Mouse (Mus musculus) embryonic stem cell, embryonic (primary cell): ENCODE measurements at regions not wholly inside any gene's neighbourhood (a gene's known extent, or its start where the extent isn't known, plus 50 kb on each side); places are given as distances from the start of the nearest gene placed in this dataset.

ENCODE experiments used
- CTCF ChIA-PET, 4 experiments: fragments of 300-600 bp in 2 of 4; fragments of 350-600 bp in 2 of 4; sonication (Branson Sonifier 250); formaldehyde crosslinking; loops; one replicate each; lab custom pipeline; 2022; ENCODE audit warnings: inconsistent platforms in 2 of 4; lab: Charles Lee
- POLR2A ChIA-PET, 4 experiments: fragments of 300-600 bp in 2 of 4; fragments of 350-600 bp in 2 of 4; sonication (Branson Sonifier 250); formaldehyde crosslinking; loops; one replicate each; lab custom pipeline; 2022; ENCODE audit warnings: antibody characterized with exemption in 4 of 4, inconsistent platforms in 1 of 4; lab: Charles Lee

DNA sequence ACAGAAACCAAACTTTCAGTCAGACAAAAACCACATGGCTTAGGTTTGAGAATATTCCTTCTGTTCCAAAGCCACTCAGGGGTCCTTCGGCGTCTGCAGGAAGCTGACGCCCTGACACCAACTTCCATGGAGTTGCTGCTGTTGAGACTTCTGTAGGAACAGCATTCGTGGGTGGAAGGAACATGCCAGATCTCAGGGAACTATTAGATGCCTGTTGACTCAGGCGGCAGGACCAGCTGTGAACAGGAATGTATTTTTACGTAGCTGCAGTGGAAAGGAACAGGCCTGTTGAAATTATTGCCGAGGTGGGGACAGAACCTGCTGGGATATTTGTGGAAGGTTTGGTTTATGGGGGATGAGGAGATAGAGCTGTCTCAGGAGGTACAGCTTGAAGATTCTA, 110.8 kb upstream of the Mkln1 start:
- POLR2A ChIA-PET = interaction anchor here in 1 of 4 experiments (0.6 to 1.7 kb wide), 5 partner anchors 13 to 147 kb away, joined by 3 to 7 read pairs (median 4); no protein-coding TSS in a partner anchor
- CTCF ChIA-PET = interaction anchor here in 1 of 4 experiments (0.6 kb wide), 1 partner anchor 776 kb away, joined by 3 read pairs; no protein-coding TSS in a partner anchor

DNA sequence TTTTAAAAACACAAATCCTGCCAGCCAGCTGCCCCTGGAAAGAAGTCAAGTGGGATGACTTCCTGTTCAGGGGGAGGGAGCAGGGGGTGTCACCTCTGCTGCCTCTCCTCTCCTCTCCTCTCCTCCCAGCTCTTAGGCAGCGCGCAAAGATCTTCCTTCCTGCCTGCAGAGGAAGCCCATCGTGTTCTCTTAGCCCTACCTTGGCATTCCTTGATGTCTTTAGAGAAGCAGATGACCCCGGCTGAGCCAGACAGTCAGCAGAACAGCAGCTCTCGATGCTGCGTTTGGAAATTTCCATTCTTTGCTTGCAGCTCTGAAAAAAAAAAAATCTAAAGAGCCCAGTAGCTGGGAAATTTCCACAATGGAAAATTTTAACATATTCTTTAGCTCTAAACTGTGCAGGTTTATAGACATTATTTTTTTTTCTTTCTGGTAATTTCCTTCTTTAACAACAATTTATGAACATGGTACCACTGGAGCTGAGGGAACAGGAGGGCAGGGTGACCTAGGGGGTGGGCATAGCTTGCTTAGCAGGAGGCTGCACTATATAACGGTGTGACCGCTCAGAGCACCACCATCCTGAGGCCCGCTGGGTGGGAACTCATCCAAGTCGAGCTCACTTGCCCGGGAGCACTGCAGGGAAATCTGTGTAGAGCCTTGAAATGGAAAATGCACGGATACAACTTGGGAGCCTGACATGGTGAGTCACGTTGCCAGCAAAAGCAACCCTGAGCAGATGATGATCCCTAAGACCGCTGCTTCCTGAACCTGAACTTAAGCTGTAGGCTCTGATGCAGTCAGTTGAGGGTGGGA, 109.9 kb upstream of the Mkln1 start:
- ChIA-PET CTCF (interaction anchor here in 2 of 4 experiments (0.6 to 0.7 kb wide), 3 partner anchors 30 to 775 kb away, joined by 3 read pairs; no protein-coding TSS in a partner anchor), POLR2A (interaction anchor here in 3 of 4 experiments (0.6 to 1.7 kb wide), 9 partner anchors 11 to 120 kb away, joined by 3 to 4 read pairs (median 4); no protein-coding TSS in a partner anchor)

DNA sequence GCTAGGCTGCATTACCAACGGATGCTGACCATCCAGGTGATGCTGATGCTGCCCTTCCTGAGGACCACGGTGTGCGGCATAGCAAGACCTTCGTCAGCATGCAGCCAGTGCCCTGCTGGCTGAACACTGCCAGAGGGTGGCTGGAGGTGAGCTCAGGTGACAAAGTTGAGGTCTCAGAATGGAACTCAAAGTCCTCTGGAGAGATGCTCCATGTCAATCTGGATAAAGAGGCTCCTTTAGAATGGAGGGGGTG, 109.4 kb upstream of the Mkln1 start:
- ChIA-PET CTCF (no interaction called here), POLR2A (interaction anchor here in 2 of 4 experiments (1.0 to 1.5 kb wide), 5 partner anchors 11 to 73 kb away, joined by 3 to 4 read pairs (median 3); no protein-coding TSS in a partner anchor)

DNA sequence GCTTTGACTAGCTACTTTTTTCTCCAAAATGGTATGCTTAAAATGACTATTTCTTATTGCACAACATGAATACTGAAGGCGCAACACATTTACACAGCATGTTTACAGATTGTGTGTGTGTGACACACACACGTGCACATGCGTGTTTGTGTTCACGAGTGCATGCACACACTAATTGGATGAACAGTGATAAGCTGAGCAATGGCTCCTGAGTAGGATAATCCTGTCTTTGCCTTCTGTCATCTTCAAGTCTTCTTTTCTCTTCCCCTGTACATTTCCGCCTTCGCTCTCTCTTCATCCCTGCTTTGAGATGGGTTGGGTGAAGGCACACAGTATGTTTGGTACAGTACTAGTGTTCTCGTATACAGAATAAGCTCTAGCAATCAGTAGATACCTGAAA, 106.5 kb upstream of the Mkln1 start:
- ChIA-PET POLR2A (no interaction called here), CTCF (no interaction called here)

GRCm38 (mm10) chr6:31293008-31293407, 105.5 kb upstream of the Mkln1 start:
- CTCF ChIA-PET = interaction anchor here in 2 of 4 experiments (0.6 to 0.7 kb wide), 2 partner anchors 260 to 1689 kb away, joined by 8 to 18 read pairs; no protein-coding TSS in a partner anchor

GRCm38 (mm10) chr6:31299395-31299794, 99.1 kb upstream of the Mkln1 start:
- POLR2A ChIA-PET = no interaction called here
- CTCF ChIA-PET = no interaction called here

More at GRCm38 (mm10) chr6:31293008-31293407, 105.5 kb upstream of the Mkln1 start:
- POLR2A ChIA-PET = interaction anchor here in 2 of 4 experiments (0.7 to 0.8 kb wide), 2 partner anchors 14 to 25 kb away, joined by 3 to 4 read pairs; no protein-coding TSS in a partner anchor

DNA sequence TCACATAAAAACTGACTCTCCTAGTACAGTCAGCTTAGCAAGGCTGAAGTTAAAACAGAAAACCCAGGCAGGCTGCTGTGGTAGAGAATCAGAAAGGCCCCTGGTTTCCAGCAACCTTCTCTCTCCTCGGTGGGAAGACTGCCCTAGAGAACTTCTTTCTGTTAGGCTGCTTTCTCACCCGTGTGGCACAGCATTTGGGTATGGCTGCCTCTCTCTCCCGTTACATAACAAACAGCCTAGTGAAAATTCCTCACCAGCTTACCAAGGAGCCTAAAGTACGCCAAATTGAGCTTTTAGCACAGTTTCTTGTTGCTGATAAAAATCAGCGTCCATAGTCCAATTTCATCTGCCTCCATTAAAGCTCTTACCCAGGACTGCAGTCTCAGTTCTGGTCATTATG, 92.8 kb upstream of the Mkln1 start:
- ChIA-PET POLR2A (interaction anchor here in 1 of 4 experiments (0.8 kb wide), 1 partner anchor 12 kb away, joined by 3 read pairs; no protein-coding TSS in a partner anchor), CTCF (no interaction called here)

DNA sequence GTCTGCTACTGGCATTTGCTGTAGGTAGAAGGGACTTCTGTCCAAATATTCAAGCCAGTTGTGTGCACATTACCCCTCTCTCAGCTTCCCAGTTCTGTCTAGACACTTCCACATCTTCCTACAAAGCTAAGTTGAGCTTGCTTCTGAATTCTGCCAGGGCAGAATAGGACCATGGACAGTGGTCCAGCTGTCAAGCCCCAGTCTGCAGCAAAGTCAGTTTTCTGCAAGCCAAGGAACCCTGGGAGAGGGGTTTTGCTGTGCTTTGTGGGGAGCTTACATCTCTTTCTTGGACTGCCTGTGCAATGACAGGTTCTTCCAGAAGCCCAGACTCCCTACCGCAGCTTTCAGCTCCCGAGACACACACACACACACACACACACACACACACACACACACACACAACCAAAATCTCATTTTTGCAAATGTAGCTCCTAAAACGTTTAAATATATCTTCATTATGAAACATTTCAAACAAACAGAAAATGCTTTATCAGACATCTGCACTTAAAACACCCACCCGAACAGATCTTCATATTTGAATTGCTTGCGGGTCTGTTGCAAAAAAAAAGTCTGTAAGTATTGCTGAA, 91.4 kb upstream of the Mkln1 start:
- CTCF ChIA-PET = interaction anchor here in 2 of 4 experiments (0.5 to 1.0 kb wide), 7 partner anchors 12 to 218 kb away, joined by 3 to 8 read pairs (median 4); no protein-coding TSS in a partner anchor
- POLR2A ChIA-PET = interaction anchor here (0.5 to 1.4 kb wide), 15 partner anchors 11 to 1735 kb away, joined by 3 to 9 read pairs (median 3); no protein-coding TSS in a partner anchor

DNA sequence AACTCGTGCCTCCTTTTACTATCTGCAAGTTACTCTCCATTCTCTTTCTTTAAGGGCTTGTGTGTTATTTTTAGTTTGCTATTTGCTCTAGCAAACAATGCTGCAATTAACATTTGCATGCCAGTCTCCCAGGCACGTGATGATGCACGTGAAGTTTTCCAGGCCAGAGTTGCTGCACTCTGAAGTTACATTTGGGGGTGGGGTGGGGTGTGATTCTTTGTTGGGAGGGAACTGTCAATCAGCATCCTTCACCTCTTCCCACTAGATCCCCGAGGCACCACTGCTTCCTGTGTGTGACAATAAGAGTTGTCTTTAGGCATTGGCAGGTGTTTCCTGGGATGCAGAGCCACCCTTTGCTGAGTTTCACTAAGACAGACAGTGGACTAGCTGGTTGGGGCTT, 90.6 kb upstream of the Mkln1 start:
- POLR2A ChIA-PET = interaction anchor here in 3 of 4 experiments (0.6 to 1.2 kb wide), 4 partner anchors 15 to 1735 kb away, joined by 3 to 4 read pairs (median 3); no protein-coding TSS in a partner anchor
- CTCF ChIA-PET = interaction anchor here in 2 of 4 experiments (0.6 to 0.7 kb wide), 3 partner anchors 12 to 205 kb away, joined by 3 to 8 read pairs (median 4); no protein-coding TSS in a partner anchor

DNA sequence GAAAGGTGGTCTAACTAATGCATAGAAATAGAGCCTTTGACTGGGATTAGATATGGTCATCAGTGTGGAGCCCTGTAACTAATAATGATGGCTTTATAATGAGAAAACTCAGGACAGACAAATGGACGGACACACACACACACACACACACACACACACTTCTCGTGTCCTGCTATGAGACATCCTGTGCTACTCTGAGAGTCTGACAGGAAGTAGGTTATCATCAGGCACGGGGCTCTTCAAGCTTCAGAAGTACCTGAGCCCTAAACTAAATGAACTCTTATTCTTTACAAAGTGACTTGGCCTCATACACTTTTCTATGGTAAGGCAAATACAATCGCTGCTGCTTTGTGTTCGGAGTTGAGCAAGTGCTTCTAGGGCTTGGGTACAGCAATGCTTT, 87.9 kb upstream of the Mkln1 start:
- ChIA-PET CTCF (no interaction called here), POLR2A (no interaction called here)

DNA sequence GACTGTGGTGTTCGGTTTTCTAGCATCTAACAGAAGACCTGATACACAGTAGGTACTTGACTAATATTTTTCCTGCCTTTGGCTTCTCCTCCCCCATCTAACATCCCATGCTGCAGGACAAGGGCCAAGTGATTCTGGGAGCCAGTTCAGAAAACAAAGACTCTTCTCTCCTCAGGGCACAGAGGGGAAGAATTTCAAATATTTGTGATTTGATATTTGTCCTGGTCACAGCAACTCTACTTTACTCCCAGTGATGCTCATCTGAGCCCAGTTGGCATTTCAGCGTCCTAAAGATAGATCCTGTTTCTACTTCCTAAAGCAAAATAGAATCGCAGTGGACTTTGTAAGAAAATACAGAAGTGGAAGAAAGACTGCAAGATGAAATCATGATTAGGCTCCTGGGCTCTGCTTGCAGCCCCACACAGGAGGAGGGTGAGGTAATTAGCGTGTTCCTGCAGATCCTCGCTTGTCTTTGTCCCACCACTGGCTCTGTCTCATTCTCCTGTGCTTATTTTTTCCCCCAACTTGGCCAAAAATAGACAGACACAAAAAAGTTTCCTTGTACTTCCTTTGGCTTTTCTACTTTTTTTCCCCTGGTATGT, 84.6 kb upstream of the Mkln1 start:
- ChIA-PET CTCF (no interaction called here), POLR2A (no interaction called here)

GRCm38 (mm10) chr6:31317741-31318225, 80.8 kb upstream of the Mkln1 start:
- CTCF ChIA-PET = interaction anchor here (0.5 to 1.7 kb wide), 16 partner anchors 10 to 545 kb away, joined by 3 to 13 read pairs (median 4); no protein-coding TSS in a partner anchor
- POLR2A ChIA-PET = interaction anchor here (0.6 to 3.4 kb wide), 29 partner anchors 8 to 580 kb away, joined by 3 to 31 read pairs (median 4); partner anchors contain the start of gene Mkln1 (in 1 of the 4)

- POLR2A ChIA-PET = interaction anchor here (0.5 to 3.4 kb wide), 38 partner anchors 9 to 579 kb away, joined by 3 to 31 read pairs (median 4); partner anchors contain the start of gene Mkln1 (in 1 of the 4)
- CTCF ChIA-PET = interaction anchor here (0.5 to 1.7 kb wide), 22 partner anchors 10 to 544 kb away, joined by 3 to 13 read pairs (median 3); no protein-coding TSS in a partner anchor
These were observed 80.0 kb upstream of the Mkln1 start for GRCm38 (mm10) chr6:31318506-31318905.

DNA sequence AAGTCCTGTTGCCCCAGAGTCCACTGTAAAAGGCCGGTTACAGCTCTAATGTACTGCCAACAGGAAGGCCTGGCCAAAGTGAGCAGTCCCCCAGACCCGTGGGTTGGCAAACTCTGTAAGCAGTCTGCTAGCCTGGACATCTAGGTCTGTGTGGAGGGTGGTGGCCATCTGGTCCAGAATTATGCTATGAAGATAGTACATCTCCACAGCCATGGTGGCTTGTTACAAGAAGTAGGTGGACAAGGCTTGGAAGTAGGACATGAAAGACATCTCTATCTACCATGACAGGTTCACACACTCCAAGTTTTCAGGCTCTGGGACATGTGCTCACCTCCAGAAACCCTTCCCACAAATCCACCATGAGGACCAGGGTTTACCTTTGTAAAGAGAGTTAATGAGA, 79.1 kb upstream of the Mkln1 start:
- POLR2A ChIA-PET = interaction anchor here in 3 of 4 experiments (0.5 to 3.4 kb wide), 14 partner anchors 10 to 926 kb away, joined by 3 to 31 read pairs (median 7); partner anchors contain the start of gene Mkln1 (in 1 of the 3)
- CTCF ChIA-PET = interaction anchor here in 2 of 4 experiments (0.5 to 1.7 kb wide), 7 partner anchors 12 to 183 kb away, joined by 3 to 8 read pairs (median 4); no protein-coding TSS in a partner anchor

DNA sequence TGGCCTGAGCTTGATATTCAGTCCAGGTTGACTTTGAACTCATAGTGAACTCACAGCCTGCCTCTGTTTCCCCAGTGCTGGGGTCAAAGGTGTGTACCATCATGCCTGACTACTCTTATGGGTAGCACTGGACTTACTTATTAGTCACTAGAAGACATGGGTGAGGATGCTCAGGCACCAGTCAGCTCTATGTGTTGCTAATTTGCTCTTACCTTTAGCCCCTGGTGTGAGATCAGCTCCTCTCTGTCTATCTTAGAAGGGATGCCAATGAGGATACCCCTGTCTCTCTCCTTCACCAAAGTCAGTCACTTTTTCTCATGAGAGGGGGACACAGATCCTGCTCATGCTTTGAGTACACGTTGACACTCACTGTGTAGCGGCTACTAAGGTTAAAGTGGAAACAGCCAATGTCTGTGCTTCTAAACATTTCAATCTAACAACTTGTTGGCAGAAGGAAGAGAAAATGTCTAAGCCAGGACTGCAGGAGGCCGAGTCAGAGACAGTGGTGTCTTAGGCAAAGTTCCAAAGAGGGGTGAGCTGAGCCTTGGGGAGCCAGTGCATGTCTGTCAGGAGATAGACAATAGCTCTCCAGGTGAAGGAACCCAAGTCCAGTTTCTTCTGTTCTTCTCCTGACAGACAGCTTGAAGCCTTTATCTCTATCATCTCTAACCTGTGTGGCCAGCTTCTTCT, 78.2 kb upstream of the Mkln1 start:
- ChIA-PET POLR2A (interaction anchor here in 2 of 4 experiments (0.5 to 0.7 kb wide), 2 partner anchors 193 to 927 kb away, joined by 3 read pairs; no protein-coding TSS in a partner anchor), CTCF (interaction anchor here in 1 of 4 experiments (0.5 kb wide), 2 partner anchors 13 to 197 kb away, joined by 4 to 5 read pairs; no protein-coding TSS in a partner anchor)

GRCm38 (mm10) chr6:31321066-31321846, 77.3 kb upstream of the Mkln1 start:
- ChIA-PET CTCF (no interaction called here), POLR2A (interaction anchor here in 1 of 4 experiments (0.6 to 0.7 kb wide), 2 partner anchors 54 to 739 kb away, joined by 3 read pairs; no protein-coding TSS in a partner anchor)

DNA sequence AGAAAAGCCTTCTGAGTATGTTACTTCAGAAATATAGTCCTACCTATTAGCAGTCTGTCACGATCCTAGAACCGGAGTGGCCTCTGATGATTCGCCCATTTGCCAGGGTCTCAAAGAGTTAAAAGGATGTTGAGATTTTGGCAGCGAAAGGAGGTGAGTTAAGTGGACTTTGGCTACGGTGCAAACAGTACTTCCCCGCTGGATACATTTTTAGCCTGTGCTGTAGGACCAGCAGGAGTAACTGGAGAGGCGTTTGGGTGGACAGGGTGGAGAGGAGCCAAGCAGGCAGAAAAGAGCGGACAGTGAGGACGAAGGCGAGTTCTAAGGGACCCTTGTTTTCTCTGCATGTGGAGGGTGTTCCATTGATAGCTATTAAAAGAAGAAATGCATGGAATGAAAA, 76.6 kb upstream of the Mkln1 start:
- CTCF ChIA-PET = no interaction called here
- POLR2A ChIA-PET = interaction anchor here in 1 of 4 experiments (0.7 kb wide), 1 partner anchor 55 kb away, joined by 3 read pairs; no protein-coding TSS in a partner anchor
